Mouse (Mus musculus): ENCODE measurements around the gene Ube2l6. TPM values are rescaled to one million over a fixed set of nuclear protein-coding genes. Genes with fewer than 3 reads are reported as not detected.

Gene Ube2l6
- polyA plus RNA-seq, 1 experiment from 2014 or later = 67.7 TPM

DNA sequence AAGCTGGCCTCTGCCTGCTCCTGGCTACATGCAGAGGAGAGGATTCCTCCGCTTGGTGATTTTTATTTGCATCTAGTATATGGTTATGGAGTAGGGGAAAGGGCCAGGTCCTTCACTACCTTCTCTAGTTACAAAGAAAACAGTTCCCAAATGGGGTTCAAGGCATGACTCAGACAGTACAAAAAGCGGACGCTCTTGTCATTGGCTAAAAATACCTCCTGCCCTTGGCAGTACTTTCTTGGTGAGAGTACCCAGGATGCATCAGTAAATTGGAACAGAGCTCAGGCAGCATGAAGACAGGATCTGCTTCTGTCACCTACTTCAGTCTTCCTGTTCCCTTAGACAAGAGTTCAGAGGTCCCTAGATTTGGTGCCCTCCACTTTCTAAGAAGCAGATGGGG, 21.2 kb downstream of the Ube2l6 start:
- Histone ChIP-seq H3K27ac (ENCODE audit: low read length) (no peak overlapping the region), H3K4me3 (replicated peaks; ENCODE audit: low read length) (no peak overlapping the region), H3K36me3 (ENCODE audit: control insufficient read depth, insufficient read depth, low read length) (no peaks in the 10 kb centered on the region), H3K27me3 (ENCODE audit: control insufficient read depth, insufficient read depth, low read length) (no peaks in the 10 kb centered on the region; the same call in 1 of the 2 replicates), H3K4me1 (ENCODE audit: control insufficient read depth, insufficient read depth, low read length) (no peaks in the 10 kb centered on the region), H3K9me3 (replicated peaks; ENCODE audit: control insufficient read depth, low read length) (no peaks in the 10 kb centered on the region), H3K4me2 (ENCODE audit: low read depth, low read length) (no peak overlapping the region), H3K9ac (ENCODE audit: low read length) (no peak overlapping the region)
- 68% methylated on average over 3 of the region's 3 CpGs for WGBS
- ATAC-seq (ENCODE audit: insufficient read depth, low FRiP score) = no peak

DNA sequence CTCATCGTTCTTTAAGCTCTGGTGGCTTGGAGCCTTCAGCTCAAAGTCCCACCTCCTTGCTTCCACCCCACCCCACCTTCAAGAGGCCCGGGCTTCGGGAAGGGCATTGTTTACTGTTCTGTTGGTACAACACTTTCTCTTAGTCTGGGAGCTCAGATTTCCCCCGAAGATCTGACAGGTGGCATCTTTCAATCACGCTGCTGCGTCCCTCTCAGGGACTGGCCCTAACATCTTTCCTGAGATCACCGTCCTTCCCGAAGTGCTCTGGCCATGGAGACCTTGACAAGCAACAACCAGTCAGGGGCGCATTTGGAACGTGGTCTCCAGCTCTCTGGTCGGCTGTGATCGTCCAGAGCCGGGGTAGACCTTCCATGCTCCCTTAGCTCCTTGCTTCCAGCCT, 23.9 kb downstream of the Ube2l6 start, which contains the start of gene Smtnl1:
Smtnl1 (minus strand) TSS at position 101 of the 400 bp plus-strand sequence.
- WGBS = 40% methylated on average over 13 of the region's 13 CpGs
- Histone ChIP-seq H3K4me1 (ENCODE audit: control insufficient read depth, insufficient read depth, low read length) (0 out of 2 replicates have a peak, but pooled peaks cover 4% of the 10 kb centered on the region), H3K4me3 (replicated peaks; ENCODE audit: low read length) (no peak within 1 kb of the TSS), H3K4me2 (ENCODE audit: low read depth, low read length) (no peak within 1 kb of the TSS), H3K27me3 (ENCODE audit: control insufficient read depth, insufficient read depth, low read length) (no peaks in the 10 kb centered on the region; the same call in 1 of the 2 replicates), H3K9me3 (replicated peaks; ENCODE audit: control insufficient read depth, low read length) (no peaks in the 10 kb centered on the region), H3K9ac (ENCODE audit: low read length) (no peak within 1 kb of the TSS), H3K36me3 (ENCODE audit: control insufficient read depth, insufficient read depth, low read length) (no peaks in the 10 kb centered on the region), H3K27ac (ENCODE audit: low read length) (no peak within 1 kb of the TSS)
- no peak for ATAC-seq (ENCODE audit: insufficient read depth, low FRiP score)

GRCm38 (mm10) chr2:84823237-84823636, 24.6 kb downstream of the Ube2l6 start:
- no peaks in the 10 kb centered on the region for H3K9me3 ChIP-seq (replicated peaks; ENCODE audit: control insufficient read depth, low read length)
- ATAC-seq (ENCODE audit: insufficient read depth, low FRiP score) = no peak
- H3K9ac ChIP-seq (ENCODE audit: low read length) = no peak overlapping the region
- H3K4me1 ChIP-seq (ENCODE audit: control insufficient read depth, insufficient read depth, low read length) = peaks cover 6% of the 10 kb centered on the region; the same call in 1 of the 2 replicates
- H3K4me3 ChIP-seq (replicated peaks; ENCODE audit: low read length) = no peak overlapping the region
- no peaks in the 10 kb centered on the region for H3K36me3 ChIP-seq (ENCODE audit: control insufficient read depth, insufficient read depth, low read length)
- 30% methylated on average over 2 of the region's 2 CpGs for WGBS
- no peaks in the 10 kb centered on the region; the same call in 1 of the 2 replicates for H3K27me3 ChIP-seq (ENCODE audit: control insufficient read depth, insufficient read depth, low read length)
- no peak overlapping the region for H3K27ac ChIP-seq (ENCODE audit: low read length)
- no peak overlapping the region for H3K4me2 ChIP-seq (ENCODE audit: low read depth, low read length)

DNA sequence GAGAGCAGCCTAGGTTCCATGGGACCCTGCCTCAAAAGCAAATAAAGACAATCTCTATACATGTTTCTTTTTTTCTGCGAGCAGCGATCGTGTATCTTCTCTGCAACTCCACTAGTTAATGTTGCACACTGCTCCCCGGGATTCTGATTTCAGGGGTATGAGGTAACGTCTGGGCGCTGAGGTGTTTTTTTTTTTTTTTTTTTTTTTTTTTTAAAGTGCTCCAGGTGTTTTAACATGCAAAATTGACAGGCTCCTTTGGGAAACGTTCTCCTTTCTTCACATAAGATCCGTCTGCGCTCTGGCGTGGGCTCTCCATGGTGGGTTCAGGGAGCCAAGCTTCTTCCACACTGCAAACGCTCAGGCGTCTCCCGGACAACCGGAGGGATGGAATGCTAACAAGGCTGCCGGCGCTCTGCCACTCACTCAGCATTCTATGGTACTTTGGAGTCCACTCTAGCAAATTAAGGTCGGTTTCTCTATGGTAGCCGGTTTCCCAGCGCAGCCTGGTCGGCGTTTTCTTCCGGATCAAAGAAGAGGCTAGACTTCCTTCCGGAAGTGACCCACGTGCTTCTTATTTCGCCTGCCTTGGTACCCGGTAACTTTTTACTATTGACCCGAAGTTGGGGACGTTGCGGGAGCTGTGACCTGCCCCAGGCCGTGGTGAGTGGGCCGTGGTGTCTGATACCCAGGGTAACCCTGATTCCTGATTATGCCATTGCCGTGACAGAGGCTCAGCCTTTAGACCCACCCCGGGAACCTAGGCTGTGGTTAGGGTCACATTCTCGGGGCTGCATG, 28.1 kb downstream of the Ube2l6 start, which contains the start of gene Timm10:
Timm10 (plus strand) TSS at position 510 of the 795 bp plus-strand sequence.
- peak within 1 kb of the TSS; percentile 99 for H3K4me2 ChIP-seq (ENCODE audit: low read depth, low read length)
- peak; percentile 84 for ATAC-seq (ENCODE audit: insufficient read depth, low FRiP score)
- H3K4me1 ChIP-seq (ENCODE audit: control insufficient read depth, insufficient read depth, low read length) = peaks cover 6% of the 10 kb centered on the region; the same call in 1 of the 2 replicates
- H3K4me3 ChIP-seq (replicated peaks; ENCODE audit: low read length) = peak within 1 kb of the TSS; percentile 67
- H3K9me3 ChIP-seq (replicated peaks; ENCODE audit: control insufficient read depth, low read length) = no peaks in the 10 kb centered on the region
- under 1% methylated on average over 34 of the region's 34 CpGs for WGBS
- peak within 1 kb of the TSS; percentile 80 for H3K9ac ChIP-seq (ENCODE audit: low read length)
- no peaks in the 10 kb centered on the region; the same call in 1 of the 2 replicates for H3K27me3 ChIP-seq (ENCODE audit: control insufficient read depth, insufficient read depth, low read length)
- no peaks in the 10 kb centered on the region for H3K36me3 ChIP-seq (ENCODE audit: control insufficient read depth, insufficient read depth, low read length)
- no peak within 1 kb of the TSS for H3K27ac ChIP-seq (ENCODE audit: low read length)

DNA sequence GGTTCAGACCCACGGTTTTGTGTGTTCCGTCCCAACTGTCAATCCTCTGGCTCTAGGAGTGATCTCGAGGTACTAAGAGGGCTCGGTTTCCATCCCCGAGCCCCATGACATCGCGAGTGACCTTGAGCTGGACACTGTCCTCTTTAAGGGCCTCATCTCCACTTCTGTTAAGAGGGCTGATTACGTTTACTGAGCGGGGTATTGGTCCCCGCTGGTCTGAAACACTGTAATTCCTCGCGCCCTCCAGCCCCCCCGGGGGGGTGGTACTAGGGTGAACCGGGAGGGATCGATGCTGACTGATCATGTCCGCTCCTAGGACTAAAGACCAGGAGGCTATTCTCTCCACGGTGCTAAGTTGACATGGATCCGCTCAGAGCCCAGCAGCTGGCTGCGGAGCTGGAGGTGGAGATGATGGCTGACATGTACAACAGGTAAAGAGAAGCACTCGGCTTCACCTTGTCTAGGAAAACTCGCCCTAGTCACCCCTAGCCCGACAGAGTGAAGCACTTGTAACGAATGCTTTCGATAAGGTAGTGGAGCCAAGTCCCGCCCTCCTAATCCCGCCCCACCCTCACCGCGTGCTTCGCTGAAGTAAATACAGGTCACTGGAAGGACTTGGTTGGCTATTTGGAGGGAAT, 28.8 kb downstream of the Ube2l6 start:
- H3K27me3 ChIP-seq (ENCODE audit: control insufficient read depth, insufficient read depth, low read length) = no peaks in the 10 kb centered on the region; the same call in 1 of the 2 replicates
- no peak overlapping the region for H3K27ac ChIP-seq (ENCODE audit: low read length)
- H3K9me3 ChIP-seq (replicated peaks; ENCODE audit: control insufficient read depth, low read length) = no peaks in the 10 kb centered on the region
- peak overlapping the region; percentile 67 for H3K4me3 ChIP-seq (replicated peaks; ENCODE audit: low read length)
- ATAC-seq (ENCODE audit: insufficient read depth, low FRiP score) = peak; percentile 31; the same call in 1 of the 2 replicates
- under 1% methylated on average over 29 of the region's 29 CpGs for WGBS
- H3K4me1 ChIP-seq (ENCODE audit: control insufficient read depth, insufficient read depth, low read length) = peaks cover 12% of the 10 kb centered on the region; the same call in 1 of the 2 replicates
- H3K36me3 ChIP-seq (ENCODE audit: control insufficient read depth, insufficient read depth, low read length) = no peaks in the 10 kb centered on the region
- peak overlapping the region; percentile 80 for H3K9ac ChIP-seq (ENCODE audit: low read length)
- peak overlapping the region; percentile 99 for H3K4me2 ChIP-seq (ENCODE audit: low read depth, low read length)

DNA sequence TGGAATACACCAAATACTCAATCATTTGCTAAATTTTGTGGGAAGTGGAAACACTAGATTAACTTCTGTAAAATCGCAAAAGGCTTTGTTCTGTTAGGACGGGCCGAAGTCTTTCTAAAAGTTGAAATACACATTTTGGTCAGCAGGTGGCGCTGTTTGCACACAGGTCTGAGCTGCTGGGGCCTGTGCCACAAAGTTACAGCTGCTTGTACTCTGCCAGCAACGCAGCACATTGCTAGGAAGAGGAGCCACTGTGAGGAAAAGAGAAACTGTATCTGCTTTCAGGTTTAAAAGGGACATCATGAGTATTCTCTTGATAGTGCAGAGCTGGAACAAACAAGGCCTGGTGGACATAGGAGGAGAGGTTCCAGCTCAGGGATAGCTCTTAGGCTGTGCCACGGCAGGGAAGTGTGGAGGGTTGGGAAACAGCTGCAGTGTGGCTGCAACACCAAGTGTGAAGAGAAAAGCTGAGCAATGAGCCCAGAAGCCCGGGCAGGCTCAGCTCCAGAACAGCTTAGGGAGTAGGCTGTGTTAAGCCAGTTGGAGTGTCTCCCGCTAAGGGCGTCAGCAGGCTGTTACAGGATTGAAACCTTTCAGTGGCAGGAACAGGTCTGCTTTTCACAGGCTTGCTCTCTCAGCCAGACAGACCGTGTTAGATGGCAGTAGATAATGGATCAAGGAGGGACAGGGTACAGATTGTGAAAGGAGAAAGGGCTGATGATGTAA, 33.2 kb downstream of the Ube2l6 start:
- peak; percentile 85 for ATAC-seq (ENCODE audit: insufficient read depth, low FRiP score)
- H3K4me1 ChIP-seq (ENCODE audit: control insufficient read depth, insufficient read depth, low read length) = peaks cover 8% of the 10 kb centered on the region; the same call in 1 of the 2 replicates
- H3K4me3 ChIP-seq (replicated peaks; ENCODE audit: low read length) = no peak overlapping the region
- H3K27me3 ChIP-seq (ENCODE audit: control insufficient read depth, insufficient read depth, low read length) = no peaks in the 10 kb centered on the region
- no peaks in the 10 kb centered on the region for H3K9me3 ChIP-seq (replicated peaks; ENCODE audit: control insufficient read depth, low read length)
- 26% methylated on average over 10 of the region's 10 CpGs for WGBS
- peak overlapping the region; percentile 47; the same call in 1 of the 2 replicates for H3K9ac ChIP-seq (ENCODE audit: low read length)
- peak overlapping the region; percentile 91 for H3K27ac ChIP-seq (ENCODE audit: low read length)
- no peaks in the 10 kb centered on the region for H3K36me3 ChIP-seq (ENCODE audit: control insufficient read depth, insufficient read depth, low read length)
- 0 out of 2 replicates have a peak overlapping the region, but pooled peaks have one; percentile 20 for H3K4me2 ChIP-seq (ENCODE audit: low read depth, low read length)

GRCm38 (mm10) chr2:84837107-84837506, 38.5 kb downstream of the Ube2l6 start:
- WGBS = 52% methylated on average over 8 of the region's 8 CpGs
- peaks cover 29% of the 10 kb centered on the region for H3K4me1 ChIP-seq (ENCODE audit: control insufficient read depth, insufficient read depth, low read length)
- no peak overlapping the region for H3K27ac ChIP-seq (ENCODE audit: low read length)

DNA sequence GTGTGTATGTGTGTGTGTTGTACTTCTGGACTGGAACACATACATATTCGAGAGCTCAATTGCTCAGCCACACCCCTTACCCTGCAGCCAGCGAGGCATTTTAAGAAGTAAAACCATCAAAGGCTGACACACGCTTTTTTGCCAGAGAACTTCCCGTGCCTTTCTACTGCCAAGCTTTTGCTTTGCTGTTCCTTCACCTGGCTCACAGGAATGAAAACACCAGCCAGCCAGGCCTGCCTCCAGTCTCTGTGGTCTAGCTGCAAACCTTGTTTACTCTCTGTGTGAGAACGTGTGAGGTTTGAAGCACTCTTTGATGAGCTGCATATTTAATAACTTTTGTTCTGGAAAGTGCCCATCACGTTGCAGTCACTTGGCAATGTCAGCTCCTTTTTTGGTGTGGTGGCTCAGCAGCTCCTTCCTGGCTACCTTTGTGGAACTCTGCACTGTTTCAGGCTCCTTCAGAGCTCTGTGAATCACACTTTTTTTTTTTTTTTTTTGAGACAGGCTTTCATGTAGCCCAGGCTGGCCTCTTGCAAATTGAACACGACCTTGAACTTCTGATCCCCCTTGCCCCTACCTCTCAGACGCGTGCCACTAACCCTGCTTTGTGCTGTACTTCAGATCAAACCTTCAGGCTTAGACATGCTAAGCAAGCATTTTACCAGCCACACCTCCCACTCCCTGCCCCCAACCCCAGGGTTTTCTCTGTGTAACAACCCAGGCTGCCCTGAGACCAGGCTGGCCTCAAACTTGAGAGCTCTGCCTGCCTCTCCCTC, 39.4 kb downstream of the Ube2l6 start:
- Histone ChIP-seq H3K4me3 (replicated peaks; ENCODE audit: low read length) (no peak overlapping the region), H3K9me3 (replicated peaks; ENCODE audit: control insufficient read depth, low read length) (no peaks in the 10 kb centered on the region), H3K36me3 (ENCODE audit: control insufficient read depth, insufficient read depth, low read length) (no peaks in the 10 kb centered on the region), H3K27me3 (ENCODE audit: control insufficient read depth, insufficient read depth, low read length) (no peaks in the 10 kb centered on the region; the same call in 1 of the 2 replicates), H3K4me1 (ENCODE audit: control insufficient read depth, insufficient read depth, low read length) (peaks cover 29% of the 10 kb centered on the region), H3K9ac (ENCODE audit: low read length) (no peak overlapping the region), H3K4me2 (ENCODE audit: low read depth, low read length) (no peak overlapping the region), H3K27ac (ENCODE audit: low read length) (no peak overlapping the region)
- WGBS = 29% methylated on average over 9 of the region's 9 CpGs
- no peak for ATAC-seq (ENCODE audit: insufficient read depth, low FRiP score)

More at GRCm38 (mm10) chr2:84837107-84837506, 38.5 kb downstream of the Ube2l6 start:
- no peak overlapping the region for H3K4me2 ChIP-seq (ENCODE audit: low read depth, low read length)
- no peaks in the 10 kb centered on the region; the same call in 1 of the 2 replicates for H3K27me3 ChIP-seq (ENCODE audit: control insufficient read depth, insufficient read depth, low read length)
- no peak for ATAC-seq (ENCODE audit: insufficient read depth, low FRiP score)
- H3K9ac ChIP-seq (ENCODE audit: low read length) = no peak overlapping the region
- no peaks in the 10 kb centered on the region for H3K36me3 ChIP-seq (ENCODE audit: control insufficient read depth, insufficient read depth, low read length)
- H3K4me3 ChIP-seq (replicated peaks; ENCODE audit: low read length) = no peak overlapping the region
- no peaks in the 10 kb centered on the region for H3K9me3 ChIP-seq (replicated peaks; ENCODE audit: control insufficient read depth, low read length)
